Mouse (Mus musculus): Measurements from ENCODE around the gene Ceacam9.
"Not testable (repeated sequence)": the region's sequence is repeated elsewhere in the genome, so short reads cannot be mapped to it uniquely, and the experiment has no call there.

Gene Ceacam9

GRCm38 (mm10) chr7:16721629-16722028 lies at the start of gene Ceacam9:
TSS of gene Ceacam9 (plus strand) at chr7:16721929.
- no peak for DNase-seq

- no peak for DNase-seq
Measured at GRCm38 (mm10) chr7:16673823-16674222, 47.9 kb upstream of the Ceacam9 start.

- DNase-seq = not testable (repeated sequence)
Measured at GRCm38 (mm10) chr7:16674699-16675098, 47.0 kb upstream of the Ceacam9 start.

GRCm38 (mm10) chr7:16675605-16676004 lies 46.1 kb upstream of the Ceacam9 start, which contains the start of gene Ceacam15:
TSS of gene Ceacam15 (minus strand) at chr7:16675705.
- no peak for DNase-seq

- DNase-seq = not testable (repeated sequence)
Measured at GRCm38 (mm10) chr7:16680194-16680593, 41.5 kb upstream of the Ceacam9 start.

- no peak for DNase-seq
Measured at GRCm38 (mm10) chr7:16689196-16689595, 32.5 kb upstream of the Ceacam9 start.

GRCm38 (mm10) chr7:16695025-16695424 lies 26.7 kb upstream of the Ceacam9 start:
- peak in 1 of 2 experiments; percentile 42 for DNase-seq

- no peak for DNase-seq
Measured at GRCm38 (mm10) chr7:16699042-16699441, 22.7 kb upstream of the Ceacam9 start.

- no peak for DNase-seq
Measured at GRCm38 (mm10) chr7:16700583-16700982, 21.1 kb upstream of the Ceacam9 start.

GRCm38 (mm10) chr7:16706385-16706784 lies 15.3 kb upstream of the Ceacam9 start:
- DNase-seq = no peak

- DNase-seq = no peak
Measured at GRCm38 (mm10) chr7:16708244-16708643, 13.5 kb upstream of the Ceacam9 start.

- no peak for DNase-seq
Measured at GRCm38 (mm10) chr7:16710604-16711003, 11.1 kb upstream of the Ceacam9 start.

GRCm38 (mm10) chr7:16712633-16713415 lies 8.9 kb upstream of the Ceacam9 start:
- DNase-seq = no peak

GRCm38 (mm10) chr7:16716456-16717152 lies 5.1 kb upstream of the Ceacam9 start:
- DNase-seq = not testable (repeated sequence)

GRCm38 (mm10) chr7:16722490-16722889 lies 761 bp downstream of the Ceacam9 start:
- not testable (repeated sequence) for DNase-seq

- peak; percentile 24 to 71 for DNase-seq
Measured at GRCm38 (mm10) chr7:16728596-16729348, 7.0 kb downstream of the Ceacam9 start.

GRCm38 (mm10) chr7:16729563-16729962 lies 7.8 kb downstream of the Ceacam9 start:
- DNase-seq = not testable (repeated sequence)

GRCm38 (mm10) chr7:16730791-16731190 lies 9.1 kb downstream of the Ceacam9 start:
- DNase-seq = no peak

- no peak for DNase-seq
Measured at GRCm38 (mm10) chr7:16731893-16732422, 10.2 kb downstream of the Ceacam9 start.

- DNase-seq = no peak
Measured at GRCm38 (mm10) chr7:16737606-16738072, 15.9 kb downstream of the Ceacam9 start.

- DNase-seq = peak; percentile 90 to 91
Measured at GRCm38 (mm10) chr7:16738073-16738696, 16.5 kb downstream of the Ceacam9 start, which contains the start of gene Ap2s1. TSS of gene Ap2s1 (plus strand) at chr7:16738410.

GRCm38 (mm10) chr7:16739056-16739604 lies 17.4 kb downstream of the Ceacam9 start:
- DNase-seq = no peak

Data from spleen, adult 18-20 months (tissue).